Mouse (Mus musculus) bone marrow, adult 2 months (tissue): ENCODE results near the gene Ifi35.
"Not testable (repeated sequence)": the region's sequence is repeated elsewhere in the genome, so short reads cannot be mapped to it uniquely, and the experiment has no call there.

Experiments
- CTCF ChIP-seq: fragments of 200-500 bp; IDR thresholded peaks from 2 replicates; pipeline ENCODE4 v1.5.1; 2011; ENCODE audit warnings: low read length, control low read depth; ENCODE audit not compliant: control insufficient read depth, insufficient read depth
- POLR2A ChIP-seq: fragments of 200-500 bp; IDR thresholded peaks from 2 replicates; pipeline ENCODE4 v1.6.1; 2011; ENCODE audit warnings: low read depth, mild to moderate bottlenecking, control low read depth, low read length, borderline replicate concordance; ENCODE audit not compliant: control insufficient read depth

DNA sequence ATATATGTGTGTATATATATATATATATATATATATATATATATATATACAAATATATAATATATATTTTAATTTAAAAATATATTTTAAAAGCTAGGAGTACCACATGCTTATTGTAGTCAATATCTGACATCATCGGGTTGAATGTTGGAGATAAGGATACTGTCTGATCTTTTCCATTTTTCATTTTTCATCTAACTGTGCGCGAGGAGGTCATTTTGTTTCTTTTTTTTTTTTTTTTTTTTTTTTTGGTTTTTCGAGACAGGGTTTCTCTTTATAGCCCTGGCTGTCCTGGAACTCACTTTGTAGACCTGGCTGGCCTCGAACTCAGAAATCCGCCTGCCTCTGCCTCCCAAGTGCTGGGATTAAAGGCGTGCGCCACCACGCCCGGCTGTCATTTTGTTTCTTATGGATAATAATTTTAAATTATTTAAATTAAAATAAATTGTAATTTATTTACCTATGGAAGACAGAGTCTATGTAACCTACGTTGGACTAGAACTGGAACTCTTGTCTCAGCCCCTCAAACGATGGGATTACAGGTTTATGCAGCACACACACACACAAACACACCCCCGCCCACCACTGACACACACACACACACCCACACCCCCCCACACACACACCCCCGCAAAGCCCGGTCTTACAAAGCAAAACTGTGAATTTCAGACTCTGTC is 6.6 kb upstream of the Ifi35 start:
- TF ChIP-seq POLR2A, CTCF: not testable (repeated sequence)
